Mouse (Mus musculus) CH12.LX (cell line): ENCODE measurements around the gene B3glct. TPM values are rescaled to one million over a fixed set of nuclear protein-coding genes. Genes with fewer than 3 reads are reported as not detected.

Experiments used
- DNase-seq: peaks from one replicate; pipeline ENCODE4 v3.0.0-alpha.2; 2013; ENCODE audit errors: extremely low read depth
- H3K27ac ChIP-seq: 2 replicates; pipeline ENCODE4 v1.5.1; 2012; ENCODE audit warnings: low read depth, mild to moderate bottlenecking, control low read depth, moderate library complexity; ENCODE audit not compliant: insufficient read depth
- H3K27me3 ChIP-seq: replicated peaks from 2 replicates; pipeline ENCODE3; 2012; ENCODE audit warnings: inconsistent platforms
- H3K36me3 ChIP-seq, 2 experiments: replicated peaks in 1 of 2; 2 replicates each; pipeline versions ENCODE3 to v1.6.1; 2012; ENCODE audit warnings: inconsistent platforms in 1 of 2, low read length in 1 of 2, mild to moderate bottlenecking in 1 of 2, mixed read lengths in 1 of 2, moderate library complexity in 1 of 2; ENCODE audit not compliant: control insufficient read depth in 1 of 2, insufficient read depth in 1 of 2
- H3K4me1 ChIP-seq, 2 experiments: 2 replicates each; pipeline ENCODE4 v1.6.1; 2012; ENCODE audit warnings: inconsistent platforms in 1 of 2, moderate library complexity in 1 of 2; ENCODE audit not compliant: insufficient read depth in 2 of 2, control insufficient read depth in 1 of 2
- H3K4me2 ChIP-seq: 2 replicates; pipeline ENCODE4 v1.6.1; 2012; ENCODE audit warnings: low read depth, mild to moderate bottlenecking, control low read depth; ENCODE audit not compliant: poor library complexity, insufficient read depth, severe bottlenecking
- H3K4me3 ChIP-seq, 3 experiments: fragments of 150-350 bp in 1 of 3; sonication (generic) in 1 of 3; replicated peaks in 1 of 3; 2 replicates each; pipeline versions ENCODE3 to v1.5.1; 2011 to 2012; ENCODE audit warnings: low read depth in 2 of 3, low read length in 2 of 3, mild to moderate bottlenecking in 2 of 3, moderate library complexity in 2 of 3, control low read depth in 1 of 3, improper control_type of control experiment in 1 of 3, inconsistent platforms in 1 of 3, mixed read lengths in 1 of 3; ENCODE audit not compliant: poor library complexity in 1 of 3
- H3K79me2 ChIP-seq: replicated peaks from 2 replicates; pipeline ENCODE4 v1.6.1; 2012; ENCODE audit warnings: mild to moderate bottlenecking, moderate library complexity; ENCODE audit not compliant: control insufficient read depth, poor library complexity, insufficient read depth, severe bottlenecking; ENCODE audit errors: extremely low read depth
- H3K9ac ChIP-seq: 2 replicates; pipeline ENCODE4 v1.6.1; 2012; ENCODE audit warnings: low read depth, mild to moderate bottlenecking, control low read depth, moderate library complexity; ENCODE audit not compliant: insufficient read depth
- H3K9me3 ChIP-seq: replicated peaks from 2 replicates; pipeline ENCODE3; 2012; ENCODE audit warnings: low read length, inconsistent platforms, mixed read lengths
- CTCF ChIP-seq, 2 experiments: IDR thresholded peaks in 1 of 2; conservative IDR thresholded peaks in 1 of 2; 2 replicates each; pipeline ENCODE4 v1.5.1; 2011 to 2012; ENCODE audit warnings: low read depth in 2 of 2, low read length in 2 of 2, improper control_type of control experiment in 1 of 2, inconsistent platforms in 1 of 2, mild to moderate bottlenecking in 1 of 2, moderate library complexity in 1 of 2
- ELF1 ChIP-seq: IDR thresholded peaks from 2 replicates; pipeline ENCODE4 v1.6.1; 2014; ENCODE audit warnings: low read depth, mild to moderate bottlenecking, inconsistent platforms, low read length, improper control_type of control experiment
- HCFC1 ChIP-seq: IDR thresholded peaks from 2 replicates; pipeline ENCODE4 v1.6.1; 2012; ENCODE audit warnings: low read depth, mild to moderate bottlenecking, inconsistent platforms, low read length, improper control_type of control experiment
- IRF4 ChIP-seq: IDR thresholded peaks from 2 replicates; pipeline ENCODE4 v1.6.1; 2014; ENCODE audit warnings: low read depth, mild to moderate bottlenecking, inconsistent platforms, low read length, improper control_type of control experiment
- KAT2A ChIP-seq: IDR thresholded peaks from 2 replicates; pipeline ENCODE4 v1.6.1; 2012; ENCODE audit warnings: low read length, improper control_type of control experiment, inconsistent platforms; ENCODE audit not compliant: insufficient replicate concordance
- MAFK ChIP-seq: IDR thresholded peaks from 2 replicates; pipeline ENCODE4 v1.6.1; 2011; ENCODE audit warnings: low read length, improper control_type of control experiment; ENCODE audit not compliant: insufficient replicate concordance
- MAX ChIP-seq: IDR thresholded peaks from 2 replicates; pipeline ENCODE4 v1.6.1; 2011; ENCODE audit warnings: low read length, improper control_type of control experiment
- MAZ ChIP-seq: IDR thresholded peaks from 2 replicates; pipeline ENCODE4 v1.6.1; 2012; ENCODE audit warnings: low read depth, mild to moderate bottlenecking, inconsistent platforms, low read length, improper control_type of control experiment, moderate library complexity
- MYC ChIP-seq: IDR thresholded peaks from 2 replicates; pipeline ENCODE4 v1.6.1; 2011; ENCODE audit warnings: low read depth, mild to moderate bottlenecking, improper control_type of control experiment, low read length
- POLR2A ChIP-seq: IDR thresholded peaks from 2 replicates; pipeline ENCODE4 v1.6.1; 2011; ENCODE audit warnings: low read depth, mild to moderate bottlenecking, improper control_type of control experiment, low read length
- SMC3 ChIP-seq: IDR thresholded peaks from 2 replicates; pipeline ENCODE4 v1.6.1; 2011; ENCODE audit warnings: low read depth, low read length, improper control_type of control experiment
- USF2 ChIP-seq: conservative IDR thresholded peaks from 2 replicates; pipeline ENCODE4 v1.6.1; 2011; ENCODE audit warnings: low read depth, low read length, improper control_type of control experiment
- ZKSCAN1 ChIP-seq: IDR thresholded peaks from 2 replicates; pipeline ENCODE4 v1.6.1; 2012; ENCODE audit warnings: low read depth, inconsistent platforms, low read length, improper control_type of control experiment, borderline replicate concordance
- ZMIZ1 ChIP-seq: IDR thresholded peaks from 2 replicates; pipeline ENCODE4 v1.6.1; 2012; ENCODE audit warnings: low read depth, mild to moderate bottlenecking, inconsistent platforms, low read length, improper control_type of control experiment
- ZNF384 ChIP-seq: IDR thresholded peaks from 2 replicates; pipeline ENCODE4 v1.6.1; 2012; ENCODE audit warnings: low read depth, low read length, improper control_type of control experiment, inconsistent platforms
- dilution Hi-C: fragments of 300-500 bp; cut with MboI; formaldehyde crosslinking; loops from 2 replicates; pipeline ENCODE4 v1.14.3; 2020; ENCODE audit warnings: low sequenced_read_pairs; ENCODE audit not compliant: extremely low pct_unique_long_range_greater_than_20kb, extremely low pct_ligation_motif_present
- in situ Hi-C: fragments of 300-500 bp; cut with MboI; formaldehyde crosslinking; loops from 3 replicates; pipeline ENCODE4 v1.14.3; 2019; ENCODE audit warnings: low sequenced_read_pairs, low pct_ligation_motif_present, low pct_unique_long_range_greater_than_20kb, mixed read lengths
- polyA plus RNA-seq: library from polyadenylated mRNA; unstranded; fragments of >175 nt; gene quantifications from 2 replicates; pipeline ENCODE4 v1.2.1, GENCODE M21; 2012; ENCODE audit warnings: low read depth; ENCODE audit not compliant: insufficient read length
- total RNA-seq, 2 experiments: library from RNA; depleted of rRNA; stranded (reverse); fragments of 300-350 nt in 1 of 2; fragments of >200 nt in 1 of 2; gene quantifications; 2 replicates each; pipeline ENCODE4 v1.2.3; 2012 to 2014

Gene B3glct
- total and polyA plus RNA-seq, 3 experiments: 0.38 to 2.1 (median 1.3) TPM

DNA sequence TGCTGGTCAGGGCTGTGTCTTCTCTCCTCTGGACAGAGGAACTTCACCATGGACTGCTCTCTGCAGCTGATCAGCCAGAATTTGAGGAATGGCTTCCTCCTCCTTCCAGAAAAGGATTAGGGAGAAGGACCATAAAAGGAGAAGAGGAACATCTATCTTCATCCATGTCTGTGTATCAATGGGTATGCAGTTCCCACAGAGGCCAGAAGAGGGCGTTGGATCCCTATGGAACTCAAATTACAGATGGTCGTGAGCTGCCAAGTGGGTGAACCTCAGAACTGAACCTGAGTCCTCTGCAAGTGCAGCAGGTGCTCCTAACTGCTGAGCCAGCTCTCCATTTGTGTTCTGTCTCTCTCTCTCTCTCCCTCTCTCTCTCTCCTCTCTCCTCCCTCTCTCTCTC, 15.2 kb downstream of the B3glct start:
- peaks cover 49% of the 10 kb centered on the region for H3K9me3 ChIP-seq
- H3K9ac ChIP-seq: no peak overlapping the region
- dilution Hi-C loops (no loop called here), in situ Hi-C loops (no loop called here)
- no peak for DNase-seq
- no peaks in the 10 kb centered on the region for H3K36me3 ChIP-seq
- no peaks in the 10 kb centered on the region for H3K79me2 ChIP-seq
- H3K4me2 ChIP-seq: no peak overlapping the region
- H3K4me3 ChIP-seq: no peak overlapping the region
- no peak overlapping the region for H3K27ac ChIP-seq
- no peaks in the 10 kb centered on the region for H3K27me3 ChIP-seq
- H3K4me1 ChIP-seq: no peaks in the 10 kb centered on the region
- no peak for TF ChIP-seq ZKSCAN1
- no peak for TF ChIP-seq MAX
- no peak for TF ChIP-seq ELF1

DNA sequence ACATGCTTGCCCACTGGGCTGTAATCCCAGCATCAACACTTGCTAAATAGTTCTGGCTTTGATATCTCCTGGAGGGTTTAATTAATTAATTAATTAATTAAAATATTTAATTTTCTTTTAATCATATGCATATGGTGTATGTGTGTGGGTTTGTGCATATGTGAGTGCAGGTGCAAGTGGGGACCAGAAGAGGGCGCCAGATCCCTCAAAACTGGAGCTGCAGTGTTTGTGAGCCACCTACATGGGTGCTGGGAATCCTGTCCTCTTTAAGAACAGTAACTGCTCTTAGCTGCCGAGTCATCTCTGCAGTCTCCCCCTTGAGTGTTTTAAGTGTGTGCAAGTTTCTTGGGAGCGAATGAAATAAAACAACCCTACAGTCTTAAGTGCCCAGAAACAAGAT, 15.9 kb downstream of the B3glct start:
- dilution Hi-C loops: no loop called here
- Histone ChIP-seq H3K4me1 (no peaks in the 10 kb centered on the region), H3K4me3 (no peak overlapping the region), H3K4me2 (no peak overlapping the region), H3K9me3 (peaks cover 45% of the 10 kb centered on the region), H3K79me2 (no peaks in the 10 kb centered on the region)
- DNase-seq: no peak
- TF ChIP-seq IRF4: no peak
- no peak for TF ChIP-seq ZNF384
- no peak for TF ChIP-seq USF2
- TF ChIP-seq KAT2A: no peak
- no peak for TF ChIP-seq HCFC1
- TF ChIP-seq SMC3: no peak
- TF ChIP-seq MYC: no peak
- TF ChIP-seq, all 38 proteins: peak for 0
- H3K27me3 ChIP-seq: no peaks in the 10 kb centered on the region
- no peak overlapping the region for H3K27ac ChIP-seq
- in situ Hi-C loops: no loop called here
- no peaks in the 10 kb centered on the region for H3K36me3 ChIP-seq
- no peak overlapping the region for H3K9ac ChIP-seq

DNA sequence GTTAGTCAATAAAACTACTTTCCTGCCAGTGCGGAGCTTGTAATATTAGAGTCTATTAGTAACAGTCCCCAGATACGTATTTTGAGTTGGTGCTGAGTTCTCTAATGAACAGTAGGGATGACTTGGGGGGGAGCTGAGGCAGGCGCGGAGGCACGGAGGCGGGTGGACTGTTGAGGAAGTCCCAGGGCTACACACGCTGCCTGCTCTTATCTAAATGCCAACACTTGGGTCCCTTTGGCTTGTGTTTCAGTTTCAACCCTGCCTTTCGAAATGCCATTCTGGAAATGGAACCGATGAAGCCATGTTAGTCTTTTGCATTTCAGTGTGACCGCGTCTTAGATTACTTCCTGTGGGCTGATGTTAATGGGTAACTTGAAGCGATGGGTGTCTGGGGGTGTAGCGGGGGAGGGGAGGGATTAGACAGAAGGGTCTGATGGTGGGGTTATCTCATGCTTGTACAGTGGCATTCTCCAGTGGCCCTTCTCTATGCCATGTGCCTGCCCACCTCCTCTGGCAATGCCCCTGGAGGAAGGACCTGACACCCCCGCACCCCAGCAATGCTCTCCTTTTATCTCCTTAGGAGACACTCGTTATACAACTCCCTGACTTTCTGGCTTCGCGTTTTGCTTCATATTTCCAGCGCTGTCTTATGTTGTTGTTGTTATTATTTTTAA, 17.2 kb downstream of the B3glct start:
- dilution Hi-C loops (no loop called here), in situ Hi-C loops (no loop called here)
- no peak overlapping the region for H3K9ac ChIP-seq
- H3K9me3 ChIP-seq: peaks cover 35% of the 10 kb centered on the region
- DNase-seq: no peak
- TF ChIP-seq MAZ: no peak
- TF ChIP-seq ZMIZ1: no peak
- TF ChIP-seq MAFK: no peak
- no peak for TF ChIP-seq POLR2A
- no peak for TF ChIP-seq CTCF (conservative IDR thresholded peaks at IDR 0.05 in 1 of 2, IDR thresholded peaks at IDR 0.05 in 1 of 2; ENCODE audit: low read depth in 2 of 2, low read length in 2 of 2)
- no peak overlapping the region for H3K4me2 ChIP-seq
- no peaks in the 10 kb centered on the region for H3K4me1 ChIP-seq
- H3K27ac ChIP-seq: no peak overlapping the region
- H3K4me3 ChIP-seq: no peak overlapping the region
- H3K36me3 ChIP-seq: no peaks in the 10 kb centered on the region
- no peaks in the 10 kb centered on the region for H3K79me2 ChIP-seq
- H3K27me3 ChIP-seq: no peaks in the 10 kb centered on the region
